Mouse (Mus musculus) kidney, adult 9 months (tissue): ENCODE results near the gene Gm17657.
"Not testable (repeated sequence)": the region's sequence is repeated elsewhere in the genome, so short reads cannot be mapped to it uniquely, and the experiment has no call there.

ENCODE experiments used
- DNase-seq: peaks from one replicate; pipeline ENCODE4 v3.0.0; 2022

Gene Gm17657

GRCm38 (mm10) chr17:29545241-29545640 is 4.2 kb downstream of the Gm17657 start:
- DNase-seq, result peak; percentile 74

GRCm38 (mm10) chr17:29544064-29544463 is 5.4 kb downstream of the Gm17657 start:
- no peak for DNase-seq

GRCm38 (mm10) chr17:29542831-29543690 is 6.4 kb downstream of the Gm17657 start:
- DNase-seq, result no peak

GRCm38 (mm10) chr17:29541419-29541818 is 8.0 kb downstream of the Gm17657 start:
- peak; percentile 78 for DNase-seq

GRCm38 (mm10) chr17:29540426-29540825 is 9.0 kb downstream of the Gm17657 start:
- no peak for DNase-seq

- DNase-seq, result no peak
Measured at GRCm38 (mm10) chr17:29533866-29534265, 15.6 kb downstream of the Gm17657 start.

- DNase-seq, result no peak
Measured at GRCm38 (mm10) chr17:29531757-29532384, 17.6 kb downstream of the Gm17657 start.

- no peak for DNase-seq
Measured at GRCm38 (mm10) chr17:29531278-29531677, 18.2 kb downstream of the Gm17657 start.

GRCm38 (mm10) chr17:29530508-29530907 is 18.9 kb downstream of the Gm17657 start:
- DNase-seq, result no peak

- DNase-seq, result no peak
Measured at GRCm38 (mm10) chr17:29528568-29529187, 20.8 kb downstream of the Gm17657 start.

- no peak for DNase-seq
Measured at GRCm38 (mm10) chr17:29525613-29526012, 23.8 kb downstream of the Gm17657 start.

- no peak for DNase-seq
Measured at GRCm38 (mm10) chr17:29519731-29520130, 29.7 kb downstream of the Gm17657 start.

GRCm38 (mm10) chr17:29518665-29519064 is 30.8 kb downstream of the Gm17657 start:
- DNase-seq, result not testable (repeated sequence)

- DNase-seq, result peak; percentile 87
Measured at GRCm38 (mm10) chr17:29514435-29514834, 35.0 kb downstream of the Gm17657 start.

GRCm38 (mm10) chr17:29513044-29513730 is 36.3 kb downstream of the Gm17657 start:
- DNase-seq, result peak; percentile 78

- DNase-seq, result no peak
Measured at GRCm38 (mm10) chr17:29510691-29511090, 38.7 kb downstream of the Gm17657 start.

GRCm38 (mm10) chr17:29508927-29509608 is 40.4 kb downstream of the Gm17657 start:
- no peak for DNase-seq

- no peak for DNase-seq
Measured at GRCm38 (mm10) chr17:29503700-29504099, 45.7 kb downstream of the Gm17657 start.

GRCm38 (mm10) chr17:29502669-29503665 is 46.5 kb downstream of the Gm17657 start:
- DNase-seq, result no peak

- DNase-seq, result no peak
Measured at GRCm38 (mm10) chr17:29502005-29502668, 47.3 kb downstream of the Gm17657 start.
